Mouse (Mus musculus): ENCODE data around the gene Atp5s.

- TF ChIP-seq CTCF (IDR thresholded peaks at IDR 0.05; ENCODE audit: extremely low read depth, insufficient read depth, low read length) (peak; percentile 47), POLR2A (IDR thresholded peaks at IDR 0.05; ENCODE audit: extremely low read depth, insufficient read depth, low read length) (no peak)
Measured at GRCm38 (mm10) chr12:69757418-69758141, 32.8 kb downstream of the Atp5s start.
